Mouse (Mus musculus) lung, postnatal 14 days (tissue): ENCODE measurements around the gene Alk.
A peak's percentile ranks its signal among the peaks of the same experiment; 100 is the strongest.

Experiments used
- DNase-seq: peaks from one replicate; pipeline ENCODE4 v3.0.0; 2021

Alk gene

GRCm38 (mm10) chr17:72368991-72369390, 235.4 kb downstream of the Alk start:
- DNase-seq: no peak

- DNase-seq: no peak
Measured at GRCm38 (mm10) chr17:72362811-72363496, 241.5 kb downstream of the Alk start.

- no peak for DNase-seq
Measured at GRCm38 (mm10) chr17:72361961-72362360, 242.5 kb downstream of the Alk start.

GRCm38 (mm10) chr17:72356759-72357302, 247.6 kb downstream of the Alk start:
- no peak for DNase-seq

- no peak for DNase-seq
Measured at GRCm38 (mm10) chr17:72339437-72339836, 265.0 kb downstream of the Alk start.

GRCm38 (mm10) chr17:72332909-72333308, 271.5 kb downstream of the Alk start:
- no peak for DNase-seq

- no peak for DNase-seq
Measured at GRCm38 (mm10) chr17:72325941-72326340, 278.5 kb downstream of the Alk start.

- DNase-seq: no peak
Measured at GRCm38 (mm10) chr17:72319576-72319975, 284.9 kb downstream of the Alk start.

GRCm38 (mm10) chr17:72299651-72300050, 304.8 kb downstream of the Alk start:
- no peak for DNase-seq

- no peak for DNase-seq
Measured at GRCm38 (mm10) chr17:72296349-72296748, 308.1 kb downstream of the Alk start.

GRCm38 (mm10) chr17:72293267-72293580, 311.2 kb downstream of the Alk start:
- no peak for DNase-seq

GRCm38 (mm10) chr17:72292444-72293266, 311.8 kb downstream of the Alk start:
- DNase-seq: no peak

- no peak for DNase-seq
Measured at GRCm38 (mm10) chr17:72285961-72286360, 318.5 kb downstream of the Alk start.

- no peak for DNase-seq
Measured at GRCm38 (mm10) chr17:72278296-72278695, 326.1 kb downstream of the Alk start.

GRCm38 (mm10) chr17:72276778-72277177, 327.6 kb downstream of the Alk start:
- no peak for DNase-seq

GRCm38 (mm10) chr17:72275391-72275904, 329.0 kb downstream of the Alk start:
- peak; percentile 22 for DNase-seq

GRCm38 (mm10) chr17:72274205-72274604, 330.2 kb downstream of the Alk start:
- DNase-seq: no peak

- no peak for DNase-seq
Measured at GRCm38 (mm10) chr17:72271640-72272039, 332.8 kb downstream of the Alk start.

- no peak for DNase-seq
Measured at GRCm38 (mm10) chr17:72268529-72268928, 335.9 kb downstream of the Alk start.

- peak; percentile 27 for DNase-seq
Measured at GRCm38 (mm10) chr17:72265171-72266022, 339.0 kb downstream of the Alk start.

GRCm38 (mm10) chr17:72253411-72253810, 351.0 kb downstream of the Alk start:
- no peak for DNase-seq

- no peak for DNase-seq
Measured at GRCm38 (mm10) chr17:72251554-72251953, 352.9 kb downstream of the Alk start.
